Mouse (Mus musculus) embryonic fibroblast, embryonic 13.5 days (primary cell): ENCODE data around the gene Dnaja3.

Experiments
- CTCF ChIP-seq: IDR thresholded peaks from 2 replicates; pipeline ENCODE4 v1.5.1; 2011; ENCODE audit warnings: mild to moderate bottlenecking, control low read depth, low read length, moderate library complexity, borderline replicate concordance; ENCODE audit not compliant: insufficient read depth
- POLR2A ChIP-seq: IDR thresholded peaks from 2 replicates; pipeline ENCODE4 v1.6.1; 2011; ENCODE audit warnings: low read depth, mild to moderate bottlenecking, control low read depth, low read length, moderate library complexity

DNA sequence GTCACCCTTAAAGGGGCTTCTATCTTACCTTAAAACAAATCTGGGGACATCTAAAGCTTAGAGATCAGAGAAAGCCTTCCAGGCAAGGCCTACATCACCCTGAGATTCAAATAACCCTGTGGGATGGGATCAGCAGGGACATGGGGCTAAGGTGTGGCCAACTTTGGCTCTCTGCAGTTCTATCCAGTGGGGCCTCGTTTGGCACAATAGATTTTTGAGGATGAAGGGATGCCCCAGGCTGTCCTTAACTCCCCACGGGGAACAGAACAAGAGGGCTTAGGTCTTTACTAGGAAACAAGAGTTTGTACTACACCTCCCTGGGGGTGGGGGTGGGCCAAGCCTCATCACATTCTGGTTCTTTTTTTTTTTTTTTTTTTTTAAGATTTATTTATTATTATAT, 19.5 kb downstream of the Dnaja3 start:
- TF ChIP-seq CTCF (no peak), POLR2A (no peak)
